10 mouse cellular contexts compared by ENCODE assay signal in genomic region chrX:164420518-164420917, GRCm38 (mm10). TPM values are rescaled to one million over a fixed set of nuclear protein-coding genes. Genes with fewer than 3 reads are reported as not detected.
A peak's percentile ranks its signal among the peaks of the same experiment; 100 is the strongest.
DNase-seq lines count a peak whose midpoint lies in the region; ATAC-seq and TF ChIP-seq lines count a peak whose summit lies in the region.
"Had no signal": no experiment of that assay in that cellular context is flagged by ENCODE, and none has a peak within 500 bp of the region (broad histone marks: within the 10 kb centered on the region; RNA-seq: fewer than 3 reads in every experiment).

No protein-coding gene starts in this region.

- TF ChIP-seq CTCF in cortical plate, adult 2 months (IDR thresholded peaks at IDR 0.05; ENCODE audit: extremely low read depth, insufficient read depth, low read length): no peak

- H3K9me3 ChIP-seq in kidney, embryonic 14.5 days (ENCODE audit: control insufficient read depth, low read length): no peaks in the 10 kb centered on the region
- no peaks in the 10 kb centered on the region for H3K9me3 ChIP-seq in hindbrain, embryonic 15.5 days
- no peaks in the 10 kb centered on the region for H3K9me3 ChIP-seq in midbrain, embryonic 13.5 days

- H3K27me3 ChIP-seq in kidney, embryonic 14.5 days (ENCODE audit: control insufficient read depth, insufficient read depth, low read length): peaks cover 3% of the 10 kb centered on the region; the same call in 1 of the 2 replicates
- no peaks in the 10 kb centered on the region for H3K27me3 ChIP-seq in hindbrain, embryonic 15.5 days
- H3K27me3 ChIP-seq in midbrain, embryonic 13.5 days: peaks cover 7% of the 10 kb centered on the region; the same call in 1 of the 2 replicates

- no peak for TF ChIP-seq POLR2A in cortical plate, adult 2 months (IDR thresholded peaks at IDR 0.05; ENCODE audit: extremely low read depth, insufficient read depth, low read length)

- H3K4me2 ChIP-seq in kidney, embryonic 14.5 days (replicated peaks; ENCODE audit: low read depth, low read length): peak overlapping the region; percentile 49
- peak overlapping the region; percentile 63 for H3K4me2 ChIP-seq in hindbrain, embryonic 15.5 days
- H3K4me2 ChIP-seq in midbrain, embryonic 13.5 days (replicated peaks): peak overlapping the region; percentile 59

- no peak for DNase-seq in kidney, adult 8-10 months
- DNase-seq in urinary bladder, postnatal 36 days (ENCODE audit: low spot score in 2 of 2): no peak
- no peak for DNase-seq in adrenal gland, postnatal 25 days
- DNase-seq: lung, postnatal 14 days had no signal

- H3K36me3 ChIP-seq in kidney, embryonic 14.5 days (ENCODE audit: control insufficient read depth, insufficient read depth, low read length): peaks cover 11% of the 10 kb centered on the region; the same call in 1 of the 2 replicates
- H3K36me3 ChIP-seq in hindbrain, embryonic 15.5 days: no peaks in the 10 kb centered on the region
- no peaks in the 10 kb centered on the region for H3K36me3 ChIP-seq in midbrain, embryonic 13.5 days

- peak overlapping the region; percentile 58 for H3K4me3 ChIP-seq in kidney, embryonic 14.5 days (ENCODE audit: low read length)
- H3K4me3 ChIP-seq in cortical plate, adult 2 months (ENCODE audit: insufficient read depth, low read length): peak overlapping the region; percentile 88; the same call in 1 of the 2 replicates
- H3K4me3 ChIP-seq in hindbrain, embryonic 15.5 days: peak overlapping the region; percentile 60
- H3K4me3 ChIP-seq in midbrain, embryonic 13.5 days (replicated peaks): peak overlapping the region; percentile 54

- 50% methylated on average over 3 of the region's 3 CpGs for WGBS in kidney, embryonic 14.5 days
- 57% methylated on average over 3 of the region's 3 CpGs for WGBS in hindbrain, embryonic 15.5 days
- 58% methylated on average over 3 of the region's 3 CpGs for whole genome bisulfite sequencing in midbrain, embryonic 13.5 days

- H3K9ac ChIP-seq in kidney, embryonic 14.5 days (ENCODE audit: low read depth, low read length): peak overlapping the region; percentile 69; the same call in 1 of the 2 replicates
- peak overlapping the region; percentile 54; the same call in 1 of the 2 replicates for H3K9ac ChIP-seq in hindbrain, embryonic 15.5 days
- peak overlapping the region; percentile 65; the same call in 1 of the 2 replicates for H3K9ac ChIP-seq in midbrain, embryonic 13.5 days (replicated peaks)

- no peaks in the 10 kb centered on the region for H3K4me1 ChIP-seq in kidney, embryonic 14.5 days (ENCODE audit: control insufficient read depth, insufficient read depth, low read length)
- H3K4me1 ChIP-seq in cortical plate, adult 2 months (ENCODE audit: control insufficient read depth, insufficient read depth, low read length): no peaks in the 10 kb centered on the region
- H3K4me1 ChIP-seq in hindbrain, embryonic 15.5 days (replicated peaks): 0 out of 2 replicates have a peak, but pooled peaks cover 7% of the 10 kb centered on the region
- H3K4me1 ChIP-seq in midbrain, embryonic 13.5 days (replicated peaks): peaks cover 9% of the 10 kb centered on the region; the same call in 1 of the 2 replicates

- H3K27ac ChIP-seq in kidney, embryonic 14.5 days (ENCODE audit: low read depth, low read length): no peak overlapping the region
- no peak overlapping the region for H3K27ac ChIP-seq in cortical plate, adult 2 months (ENCODE audit: insufficient read depth, low read length)
- H3K27ac ChIP-seq in hindbrain, embryonic 15.5 days (replicated peaks): no peak overlapping the region
- no peak overlapping the region for H3K27ac ChIP-seq in midbrain, embryonic 13.5 days

- ATAC-seq in kidney, embryonic 14.5 days (ENCODE audit: low FRiP score, low TSS enrichment): no peak
- ATAC-seq in hindbrain, embryonic 15.5 days (ENCODE audit: low FRiP score, low read depth): no peak
- no peak for ATAC-seq in midbrain, embryonic 13.5 days
- ATAC-seq in activated CD4-positive, CD25-positive, alpha-beta regulatory T cell, adult 4 months: no peak

RNA-seq across cellular contexts. Expression of gene Piga, which starts 0.9 kb away (rescaled TPM):
- polyA plus RNA-seq in kidney, embryonic 14.5 days (2014; fragmentation: Nextera tagmentation; extraction: Ambion mirVana): 8.5 and 14.2 TPM in 2 replicates
- polyA plus RNA-seq in cortical plate, adult 2 months (2012; rRNA removed): 5.2 and 5.8 TPM in 2 replicates
- polyA plus RNA-seq in hindbrain, embryonic 15.5 days (2015; fragmentation: Nextera tagmentation; extraction: Ambion mirVana): 5.5 and 5.8 TPM in 2 replicates
- 7.5 and 8.3 TPM in 2 replicates for polyA plus RNA-seq in midbrain, embryonic 13.5 days (2015; fragmentation: Nextera tagmentation; extraction: Ambion mirVana)
- 1 to 10 TPM; 6.6 to 8.2 TPM for polyA plus RNA-seq in activated CD4-positive, CD25-positive, alpha-beta regulatory T cell, adult 4 months (2017; shearing (Covaris generic))
- total RNA-seq in adrenal gland, postnatal 25 days (2021): 8.2 and 9.0 TPM in 2 replicates

RNA-seq across cellular contexts. Expression of gene Asb11, which starts 16.3 kb away (rescaled TPM):
- polyA plus RNA-seq in kidney, embryonic 14.5 days (2014; fragmentation: Nextera tagmentation; extraction: Ambion mirVana): not detected in 2 replicates
- 5.4 and 6.1 TPM in 2 replicates for polyA plus RNA-seq in cortical plate, adult 2 months (2012; rRNA removed)
- polyA plus RNA-seq in hindbrain, embryonic 15.5 days (2015; fragmentation: Nextera tagmentation; extraction: Ambion mirVana): not detected in 2 replicates
- polyA plus RNA-seq in midbrain, embryonic 13.5 days (2015; fragmentation: Nextera tagmentation; extraction: Ambion mirVana): not detected in 2 replicates
- polyA plus RNA-seq in activated CD4-positive, CD25-positive, alpha-beta regulatory T cell, adult 4 months (2017; shearing (Covaris generic)): not detected
- total RNA-seq in adrenal gland, postnatal 25 days (2021): not detected in 2 replicates
- polyA plus RNA-seq: spleen, adult 2 months had no signal

RNA-seq across cellular contexts. Expression of gene Vegfd, which starts 47.3 kb away (rescaled TPM):
- 16.0 and 19.3 TPM in 2 replicates for polyA plus RNA-seq in kidney, embryonic 14.5 days (2014; fragmentation: Nextera tagmentation; extraction: Ambion mirVana)
- 2.0 and 2.2 TPM in 2 replicates for polyA plus RNA-seq in cortical plate, adult 2 months (2012; rRNA removed)
- polyA plus RNA-seq in hindbrain, embryonic 15.5 days (2015; fragmentation: Nextera tagmentation; extraction: Ambion mirVana): 0.30 and 0.51 TPM in 2 replicates
- polyA plus RNA-seq in midbrain, embryonic 13.5 days (2015; fragmentation: Nextera tagmentation; extraction: Ambion mirVana): 0.12 and 0.49 TPM in 2 replicates
- polyA plus RNA-seq in activated CD4-positive, CD25-positive, alpha-beta regulatory T cell, adult 4 months (2017; shearing (Covaris generic)): not detected
- 44.5 and 52.7 TPM in 2 replicates for total RNA-seq in adrenal gland, postnatal 25 days (2021)
